16 mouse cellular contexts compared by ENCODE assay signal in genomic region chr13:7749688-7750087, GRCm38 (mm10).
DNase-seq lines count a peak whose midpoint lies in the region.
"Had no signal": no experiment of that assay in that cellular context is flagged by ENCODE, and none has a peak within 500 bp of the region (broad histone marks: within the 10 kb centered on the region; RNA-seq: fewer than 3 reads in every experiment).

No protein-coding gene starts in this region.

- peak; percentile 12 to 52 for DNase-seq in frontal cortex, postnatal 36 days (ENCODE audit: low spot score in 2 of 2)
- DNase-seq in frontal cortex, postnatal 25 days (ENCODE audit: low spot score in 2 of 2): no peak
- DNase-seq in left cerebral cortex, adult 18-20 months (ENCODE audit: low spot score in 2 of 2): peak; percentile 3 to 21
- no peak for DNase-seq in left cerebral cortex, postnatal 10 days (ENCODE audit: extremely low spot score in 1 of 2, low spot score in 2 of 2)
- DNase-seq in brain, adult 2 months (ENCODE audit: low read depth, low spot score): peak; percentile 65
- peak; percentile 5 for DNase-seq in right cerebral cortex, postnatal 25 days
- no peak for DNase-seq in cerebellum, postnatal 10 days
- DNase-seq: adrenal gland, postnatal 25 days; cerebellum, adult 18-20 months; cerebellum, postnatal 14 days; gastrocnemius, postnatal 14 days; kidney, adult 2 months; kidney, postnatal 36 days; liver; lung, adult 2 months; lung, postnatal 10 days had no signal

- intact Hi-C loops in left cerebral cortex, postnatal 10 days (cut with DNase I): no loop called here

Comparison
In these comparisons a context has a peak if more than half of its experiments do, and no peak if none do; other contexts are left out.
1. DNase-seq: peak in frontal cortex, postnatal 36 days (2 of 2), left cerebral cortex, adult 18-20 months (2 of 2), brain, adult 2 months (single experiment) and right cerebral cortex, postnatal 25 days (single experiment); none in frontal cortex, postnatal 25 days (0 of 2), left cerebral cortex, postnatal 10 days (0 of 2) and cerebellum, postnatal 10 days (0 of 2).